Mouse (Mus musculus): ENCODE results near the gene Epb41l2. TPM values are rescaled to one million over a fixed set of nuclear protein-coding genes. Genes with fewer than 3 reads are reported as not detected.

Gene Epb41l2
- polyA plus RNA-seq, 1 experiment from 2014 or later: 66.8 TPM

DNA sequence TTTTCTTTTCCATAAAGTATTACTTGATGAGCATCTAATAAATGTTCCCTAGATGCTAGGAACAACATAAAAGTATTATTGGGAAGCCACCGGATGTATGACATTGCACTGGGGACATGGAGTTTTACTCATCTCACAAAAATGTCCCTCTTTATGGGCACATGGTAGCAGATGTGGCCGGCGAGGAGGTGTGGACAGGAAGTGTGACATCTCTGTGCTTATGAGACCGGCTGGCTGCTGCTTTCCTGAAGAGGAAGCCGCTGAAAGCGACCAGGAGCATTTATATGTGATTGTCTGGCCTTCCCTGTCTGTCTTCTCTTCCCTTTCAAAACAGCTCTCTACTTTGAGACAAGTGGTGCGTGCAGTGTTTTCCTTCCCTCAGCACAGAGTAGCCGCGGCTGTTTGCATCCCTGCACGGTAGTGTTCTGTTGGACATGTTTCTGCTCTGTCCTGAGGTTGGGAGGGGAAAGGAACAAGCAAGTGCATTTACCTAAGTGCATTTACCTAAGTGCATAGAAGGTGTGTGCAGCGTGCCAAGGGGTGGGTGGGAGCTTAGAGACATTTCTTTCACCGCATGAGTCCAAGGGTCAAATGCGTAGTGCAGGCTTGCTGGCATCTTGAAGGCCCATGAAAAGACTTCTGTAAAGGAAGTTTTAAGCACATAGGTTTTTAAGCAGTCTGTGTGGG lies 74.9 kb downstream of the Epb41l2 start:
- H3K27ac ChIP-seq (replicated peaks; ENCODE audit: low read depth, low read length): 0 out of 2 replicates have a peak overlapping the region, but pooled peaks have one; percentile 47
- peaks cover 2% of the 10 kb centered on the region; the same call in 1 of the 2 replicates for H3K4me1 ChIP-seq (ENCODE audit: control insufficient read depth, insufficient read depth, low read length)
- H3K27me3 ChIP-seq (ENCODE audit: control insufficient read depth, insufficient read depth, low read length): no peaks in the 10 kb centered on the region
- no peak overlapping the region for H3K4me3 ChIP-seq (ENCODE audit: low read depth, low read length)
- no peak for ATAC-seq (replicated peaks; ENCODE audit: insufficient number of reproducible peaks, low FRiP score, low TSS enrichment, low read depth)
- no peaks in the 10 kb centered on the region for H3K9me3 ChIP-seq (replicated peaks; ENCODE audit: control insufficient read depth, low read length)
- no peaks in the 10 kb centered on the region for H3K36me3 ChIP-seq (replicated peaks; ENCODE audit: control insufficient read depth, insufficient read depth, low read depth, low read length)
- DNase-seq (ENCODE audit: low spot score): no peak
- H3K9ac ChIP-seq (replicated peaks; ENCODE audit: low read length): no peak overlapping the region
- no peak overlapping the region; the same call in 1 of the 2 replicates for H3K4me2 ChIP-seq (ENCODE audit: low read depth, low read length)
- 60% methylated on average over 13 of the region's 13 CpGs for WGBS

DNA sequence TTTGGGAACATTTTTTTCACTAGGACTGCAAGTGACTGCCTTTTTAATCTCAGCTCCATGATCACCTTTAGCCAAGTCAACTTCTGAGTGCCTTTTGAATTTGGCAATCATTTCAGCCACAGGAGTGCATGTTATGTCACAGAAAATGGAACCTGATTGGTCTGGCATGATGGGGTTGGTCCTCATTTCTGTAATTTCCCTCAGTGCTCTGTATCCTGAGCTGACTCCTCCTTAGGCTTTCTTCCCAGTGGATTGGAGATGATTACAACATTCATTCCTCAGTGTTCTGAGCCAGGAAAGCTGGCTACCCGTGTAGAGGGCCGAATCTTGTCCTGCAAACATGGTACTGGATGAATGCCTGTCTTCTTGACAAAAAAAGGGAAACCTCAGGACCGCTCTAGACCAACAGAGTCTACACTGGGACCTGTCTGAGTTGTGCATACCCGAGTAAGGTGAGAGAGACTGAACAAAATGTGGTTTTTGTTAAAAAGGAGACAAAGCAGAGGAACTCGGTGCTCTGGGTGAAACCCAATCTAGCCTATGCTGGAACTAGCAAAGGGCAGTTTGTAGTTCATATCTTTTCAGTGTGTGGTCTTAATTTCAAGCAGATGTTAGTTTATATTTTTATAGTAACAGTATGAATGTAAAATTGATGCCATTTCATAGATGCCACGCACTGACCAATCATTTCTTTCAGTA lies 77.3 kb downstream of the Epb41l2 start:
- DNase-seq (ENCODE audit: low spot score) (peak; percentile 73), ATAC-seq (replicated peaks; ENCODE audit: insufficient number of reproducible peaks, low FRiP score, low TSS enrichment, low read depth) (peak; percentile 83)
- H3K27me3 ChIP-seq (ENCODE audit: control insufficient read depth, insufficient read depth, low read length): no peaks in the 10 kb centered on the region
- H3K4me1 ChIP-seq (ENCODE audit: control insufficient read depth, insufficient read depth, low read length): peaks cover 2% of the 10 kb centered on the region; the same call in 1 of the 2 replicates
- no peaks in the 10 kb centered on the region for H3K9me3 ChIP-seq (replicated peaks; ENCODE audit: control insufficient read depth, low read length)
- H3K4me3 ChIP-seq (ENCODE audit: low read depth, low read length): no peak overlapping the region
- no peak overlapping the region for H3K4me2 ChIP-seq (ENCODE audit: low read depth, low read length)
- peak overlapping the region; percentile 38; the same call in 1 of the 2 replicates for H3K27ac ChIP-seq (replicated peaks; ENCODE audit: low read depth, low read length)
- WGBS: 42% methylated on average over 6 of the region's 6 CpGs
- no peaks in the 10 kb centered on the region for H3K36me3 ChIP-seq (replicated peaks; ENCODE audit: control insufficient read depth, insufficient read depth, low read depth, low read length)
- no peak overlapping the region for H3K9ac ChIP-seq (replicated peaks; ENCODE audit: low read length)

DNA sequence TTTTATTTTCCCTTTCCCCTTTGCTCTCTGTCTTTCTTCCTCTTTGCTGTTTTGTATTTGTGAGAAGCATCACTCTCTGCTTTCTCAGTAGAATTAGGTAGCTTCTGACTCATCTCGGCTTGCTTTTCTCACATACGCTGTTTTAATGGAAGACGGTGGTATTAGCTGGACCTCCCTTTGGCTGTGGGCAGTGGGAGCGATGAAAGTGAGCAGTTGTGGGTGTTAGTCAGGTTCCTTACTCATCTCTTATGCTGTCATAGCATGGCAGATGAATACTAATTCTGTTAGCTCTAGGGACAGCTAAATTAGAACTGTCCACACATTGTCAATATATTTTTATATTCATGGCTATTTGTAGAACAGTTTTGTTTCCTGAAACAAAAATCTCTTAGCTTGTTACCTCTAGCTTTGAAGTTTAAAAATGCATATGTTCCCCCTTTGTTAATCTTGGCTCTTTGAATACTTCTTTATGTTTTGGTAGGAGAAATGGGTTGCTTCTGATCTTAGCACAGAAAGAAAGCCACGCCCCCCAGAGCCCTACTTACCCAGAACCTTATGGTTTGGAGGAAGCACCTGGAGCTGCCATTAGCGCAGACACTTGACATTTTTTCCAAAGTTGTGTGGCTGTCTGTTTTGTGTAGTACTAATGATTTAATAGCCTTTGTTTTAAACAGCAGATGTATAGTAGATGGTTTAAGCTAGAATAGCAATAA lies 78.1 kb downstream of the Epb41l2 start:
- no peak for DNase-seq (ENCODE audit: low spot score)
- H3K27me3 ChIP-seq (ENCODE audit: control insufficient read depth, insufficient read depth, low read length): no peaks in the 10 kb centered on the region
- H3K4me2 ChIP-seq (ENCODE audit: low read depth, low read length): no peak overlapping the region
- peaks cover 2% of the 10 kb centered on the region; the same call in 1 of the 2 replicates for H3K4me1 ChIP-seq (ENCODE audit: control insufficient read depth, insufficient read depth, low read length)
- no peaks in the 10 kb centered on the region for H3K9me3 ChIP-seq (replicated peaks; ENCODE audit: control insufficient read depth, low read length)
- H3K4me3 ChIP-seq (ENCODE audit: low read depth, low read length): no peak overlapping the region
- WGBS: 84% methylated on average over 6 of the region's 6 CpGs
- no peak overlapping the region for H3K9ac ChIP-seq (replicated peaks; ENCODE audit: low read length)
- H3K36me3 ChIP-seq (replicated peaks; ENCODE audit: control insufficient read depth, insufficient read depth, low read depth, low read length): no peaks in the 10 kb centered on the region
- ATAC-seq (replicated peaks; ENCODE audit: insufficient number of reproducible peaks, low FRiP score, low TSS enrichment, low read depth): no peak
- no peak overlapping the region for H3K27ac ChIP-seq (replicated peaks; ENCODE audit: low read depth, low read length)

DNA sequence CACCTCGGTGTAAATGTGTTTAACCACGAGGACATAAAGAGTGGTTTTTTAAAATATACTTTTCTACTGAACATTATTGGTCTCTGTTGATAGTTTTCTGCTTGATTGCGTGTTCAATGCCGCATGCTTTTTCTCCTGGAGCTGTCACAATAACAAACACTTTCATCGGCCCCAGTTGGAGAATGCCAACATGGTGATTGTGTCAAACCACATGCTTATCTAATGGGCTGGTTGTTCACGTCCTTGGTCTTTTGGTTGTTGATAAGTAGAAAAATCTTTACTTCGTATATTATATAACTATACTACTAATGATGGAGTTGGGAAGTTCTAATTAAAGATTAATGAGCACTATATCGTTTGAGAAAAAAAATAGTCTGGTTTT lies 78.7 kb downstream of the Epb41l2 start:
- H3K4me2 ChIP-seq (ENCODE audit: low read depth, low read length): no peak overlapping the region
- H3K9me3 ChIP-seq (replicated peaks; ENCODE audit: control insufficient read depth, low read length): no peaks in the 10 kb centered on the region
- H3K4me3 ChIP-seq (ENCODE audit: low read depth, low read length): no peak overlapping the region
- H3K36me3 ChIP-seq (replicated peaks; ENCODE audit: control insufficient read depth, insufficient read depth, low read depth, low read length): no peaks in the 10 kb centered on the region
- DNase-seq (ENCODE audit: low spot score): no peak
- no peaks in the 10 kb centered on the region for H3K27me3 ChIP-seq (ENCODE audit: control insufficient read depth, insufficient read depth, low read length)
- no peak overlapping the region for H3K27ac ChIP-seq (replicated peaks; ENCODE audit: low read depth, low read length)
- no peak for ATAC-seq (replicated peaks; ENCODE audit: insufficient number of reproducible peaks, low FRiP score, low TSS enrichment, low read depth)
- WGBS: 84% methylated on average over 8 of the region's 8 CpGs
- no peaks in the 10 kb centered on the region; the same call in 1 of the 2 replicates for H3K4me1 ChIP-seq (ENCODE audit: control insufficient read depth, insufficient read depth, low read length)
- no peak overlapping the region for H3K9ac ChIP-seq (replicated peaks; ENCODE audit: low read length)

DNA sequence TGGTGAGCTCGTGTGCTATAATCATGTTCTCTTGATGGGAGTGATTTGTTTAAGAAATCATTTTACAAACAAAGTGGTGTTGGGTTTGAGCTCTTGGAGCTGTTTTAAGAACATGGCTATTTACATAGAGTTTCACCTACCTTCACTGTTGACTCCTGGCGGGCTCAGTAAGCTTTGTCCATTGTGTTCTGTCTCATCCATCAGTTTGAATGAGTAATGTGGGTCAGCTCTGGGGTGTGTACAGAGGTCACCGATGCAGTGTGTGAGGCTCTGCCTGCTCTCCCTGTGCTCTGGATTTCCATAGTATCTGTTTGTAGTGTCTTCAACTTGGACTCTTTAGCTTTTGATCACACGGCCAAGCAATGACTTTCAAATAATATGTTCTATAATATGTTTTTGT lies 79.6 kb downstream of the Epb41l2 start:
- Histone ChIP-seq H3K9me3 (replicated peaks; ENCODE audit: control insufficient read depth, low read length) (no peaks in the 10 kb centered on the region), H3K27me3 (ENCODE audit: control insufficient read depth, insufficient read depth, low read length) (no peaks in the 10 kb centered on the region), H3K27ac (replicated peaks; ENCODE audit: low read depth, low read length) (no peak overlapping the region), H3K4me1 (ENCODE audit: control insufficient read depth, insufficient read depth, low read length) (no peaks in the 10 kb centered on the region; the same call in 1 of the 2 replicates), H3K36me3 (replicated peaks; ENCODE audit: control insufficient read depth, insufficient read depth, low read depth, low read length) (no peaks in the 10 kb centered on the region), H3K9ac (replicated peaks; ENCODE audit: low read length) (no peak overlapping the region), H3K4me3 (ENCODE audit: low read depth, low read length) (no peak overlapping the region), H3K4me2 (ENCODE audit: low read depth, low read length) (no peak overlapping the region)
- WGBS: 69% methylated on average over 4 of the region's 4 CpGs
- DNase-seq (ENCODE audit: low spot score) (no peak), ATAC-seq (replicated peaks; ENCODE audit: insufficient number of reproducible peaks, low FRiP score, low TSS enrichment, low read depth) (no peak)

DNA sequence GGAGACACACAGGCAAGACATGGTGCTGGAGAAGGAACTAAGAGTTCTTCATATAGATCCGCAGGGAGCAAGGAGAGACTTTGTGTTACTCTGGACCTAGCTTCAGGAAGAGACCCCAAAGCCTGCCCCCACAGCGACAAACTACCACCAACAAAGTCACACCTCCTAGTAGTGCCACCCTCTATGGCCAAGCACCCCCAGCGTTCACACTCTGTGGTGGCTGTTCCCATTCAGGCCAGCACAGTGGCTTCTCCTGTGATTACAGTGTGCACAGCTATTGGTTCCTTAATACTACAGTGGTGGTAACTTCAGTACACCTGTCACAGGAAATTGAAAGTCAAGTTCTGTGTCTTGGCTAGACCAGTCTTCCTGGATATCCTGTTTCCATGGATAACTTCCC lies 80.3 kb downstream of the Epb41l2 start:
- no peaks in the 10 kb centered on the region for H3K9me3 ChIP-seq (replicated peaks; ENCODE audit: control insufficient read depth, low read length)
- H3K27ac ChIP-seq (replicated peaks; ENCODE audit: low read depth, low read length): no peak overlapping the region
- H3K4me3 ChIP-seq (ENCODE audit: low read depth, low read length): no peak overlapping the region
- 96% methylated on average over 3 of the region's 3 CpGs for WGBS
- no peaks in the 10 kb centered on the region for H3K36me3 ChIP-seq (replicated peaks; ENCODE audit: control insufficient read depth, insufficient read depth, low read depth, low read length)
- ATAC-seq (replicated peaks; ENCODE audit: insufficient number of reproducible peaks, low FRiP score, low TSS enrichment, low read depth) (no peak), DNase-seq (ENCODE audit: low spot score) (no peak)
- H3K4me1 ChIP-seq (ENCODE audit: control insufficient read depth, insufficient read depth, low read length): no peaks in the 10 kb centered on the region
- H3K9ac ChIP-seq (replicated peaks; ENCODE audit: low read length): no peak overlapping the region
- H3K4me2 ChIP-seq (ENCODE audit: low read depth, low read length): no peak overlapping the region
- H3K27me3 ChIP-seq (ENCODE audit: control insufficient read depth, insufficient read depth, low read length): no peaks in the 10 kb centered on the region

DNA sequence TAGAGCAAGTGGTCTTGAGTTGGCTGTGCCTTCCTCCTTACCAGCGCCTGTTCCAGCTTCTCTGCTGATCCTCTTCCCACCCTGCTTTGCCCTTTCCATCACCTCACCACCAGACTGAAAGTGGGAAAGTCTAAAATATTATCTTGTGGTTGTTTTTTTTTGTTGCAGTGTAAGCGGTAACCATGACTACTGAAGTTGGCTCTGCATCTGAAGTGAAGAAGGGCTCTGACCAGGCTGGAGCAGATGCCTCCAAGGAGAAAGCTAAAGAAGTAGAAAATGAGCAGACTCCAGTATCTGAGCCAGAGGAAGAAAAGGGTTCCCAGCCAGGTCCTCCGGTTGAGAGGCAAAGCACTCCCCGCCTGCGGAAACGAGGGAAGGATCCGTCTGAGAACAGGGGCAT lies 81.8 kb downstream of the Epb41l2 start:
- H3K4me3 ChIP-seq (ENCODE audit: low read depth, low read length): no peak overlapping the region
- ATAC-seq (replicated peaks; ENCODE audit: insufficient number of reproducible peaks, low FRiP score, low TSS enrichment, low read depth) (no peak), DNase-seq (ENCODE audit: low spot score) (no peak)
- H3K4me2 ChIP-seq (ENCODE audit: low read depth, low read length): no peak overlapping the region
- H3K27ac ChIP-seq (replicated peaks; ENCODE audit: low read depth, low read length): no peak overlapping the region
- no peaks in the 10 kb centered on the region for H3K36me3 ChIP-seq (replicated peaks; ENCODE audit: control insufficient read depth, insufficient read depth, low read depth, low read length)
- H3K4me1 ChIP-seq (ENCODE audit: control insufficient read depth, insufficient read depth, low read length): no peaks in the 10 kb centered on the region
- no peaks in the 10 kb centered on the region for H3K27me3 ChIP-seq (ENCODE audit: control insufficient read depth, insufficient read depth, low read length)
- 94% methylated on average over 7 of the region's 7 CpGs for WGBS
- H3K9me3 ChIP-seq (replicated peaks; ENCODE audit: control insufficient read depth, low read length): no peaks in the 10 kb centered on the region
- H3K9ac ChIP-seq (replicated peaks; ENCODE audit: low read length): no peak overlapping the region

DNA sequence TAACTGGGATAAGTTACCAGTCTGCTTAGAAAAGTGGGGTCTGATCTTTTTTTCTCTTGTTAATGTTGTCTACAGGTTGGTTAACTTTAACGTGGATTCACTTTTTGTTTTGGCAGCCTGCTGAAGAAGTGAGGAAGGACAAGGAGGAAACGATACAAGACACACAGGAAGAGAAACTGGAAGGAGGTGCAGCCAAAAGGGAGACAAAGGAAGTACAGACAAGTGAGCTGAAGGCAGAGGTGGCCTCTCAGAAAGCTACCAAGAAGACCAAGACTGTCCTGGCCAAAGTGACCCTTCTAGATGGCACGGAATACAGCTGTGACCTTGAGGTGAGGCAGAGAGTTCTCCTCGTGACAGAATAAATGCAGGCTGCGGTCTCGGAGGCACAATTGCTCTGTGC lies 84.0 kb downstream of the Epb41l2 start:
- 78% methylated on average over 6 of the region's 6 CpGs for WGBS
- H3K4me1 ChIP-seq (ENCODE audit: control insufficient read depth, insufficient read depth, low read length): no peaks in the 10 kb centered on the region
- no peaks in the 10 kb centered on the region for H3K9me3 ChIP-seq (replicated peaks; ENCODE audit: control insufficient read depth, low read length)
- no peak for ATAC-seq (replicated peaks; ENCODE audit: insufficient number of reproducible peaks, low FRiP score, low TSS enrichment, low read depth)
- H3K27ac ChIP-seq (replicated peaks; ENCODE audit: low read depth, low read length): no peak overlapping the region
- H3K9ac ChIP-seq (replicated peaks; ENCODE audit: low read length): no peak overlapping the region
- H3K36me3 ChIP-seq (replicated peaks; ENCODE audit: control insufficient read depth, insufficient read depth, low read depth, low read length): no peaks in the 10 kb centered on the region
- no peak for DNase-seq (ENCODE audit: low spot score)
- no peak overlapping the region for H3K4me2 ChIP-seq (ENCODE audit: low read depth, low read length)
- H3K27me3 ChIP-seq (ENCODE audit: control insufficient read depth, insufficient read depth, low read length): no peaks in the 10 kb centered on the region
- H3K4me3 ChIP-seq (ENCODE audit: low read depth, low read length): no peak overlapping the region
